Mouse (Mus musculus) forebrain, embryonic 15.5 days (tissue): ENCODE data around the gene Sstr5. TPM values are rescaled to one million over a fixed set of nuclear protein-coding genes. Genes with fewer than 3 reads are reported as not detected.

Source experiments
- ATAC-seq: fragments of 200-750 bp; cut with Nextera tagmentation; replicated peaks from 2 replicates; pipeline ENCODE4 v1.8.0; 2017; ENCODE audit warnings: mild to moderate bottlenecking, moderate TSS enrichment, moderate library complexity
- H3K27ac ChIP-seq: fragments of 300-500 bp; sonication (generic); replicated peaks from 2 replicates; pipeline ENCODE4 v1.5.1; 2015; ENCODE audit warnings: mild to moderate bottlenecking, inconsistent platforms
- H3K27me3 ChIP-seq: fragments of 300-500 bp; sonication (generic); 2 replicates; pipeline ENCODE4 v1.6.1; 2015; ENCODE audit warnings: inconsistent platforms
- H3K36me3 ChIP-seq: fragments of 300-500 bp; sonication (generic); 2 replicates; pipeline ENCODE4 v1.6.1; 2015; ENCODE audit warnings: mild to moderate bottlenecking, inconsistent platforms
- H3K4me1 ChIP-seq: fragments of 300-500 bp; sonication (generic); 2 replicates; pipeline ENCODE4 v1.6.1; 2015; ENCODE audit warnings: inconsistent platforms
- H3K4me2 ChIP-seq: fragments of 300-500 bp; sonication (generic); replicated peaks from 2 replicates; pipeline ENCODE4 v1.6.1; 2015; ENCODE audit warnings: mild to moderate bottlenecking, inconsistent platforms
- H3K4me3 ChIP-seq: fragments of 300-500 bp; sonication (generic); 2 replicates; pipeline ENCODE4 v1.5.1; 2015; ENCODE audit warnings: mild to moderate bottlenecking, inconsistent platforms
- H3K9ac ChIP-seq: fragments of 300-500 bp; sonication (generic); replicated peaks from 2 replicates; pipeline ENCODE4 v1.6.1; 2015; ENCODE audit warnings: mild to moderate bottlenecking, inconsistent platforms
- H3K9me3 ChIP-seq: fragments of 300-500 bp; sonication (generic); 2 replicates; pipeline ENCODE4 v1.6.1; 2016; ENCODE audit warnings: inconsistent platforms
- WGBS: fragments of 180-500 bp; shearing (Covaris S2); methylation state at CpG from one replicate; pipeline ENCODE4 v1.1.7; 2015; ENCODE audit warnings: mixed read lengths; 5-methylcytosine and 5-hydroxymethylcytosine counted together
- polyA plus RNA-seq: library from polyadenylated mRNA; unstranded; fragments of >200 nt; fragmentation: Nextera tagmentation; extraction: Ambion mirVana; gene quantifications from 2 replicates; pipeline ENCODE4 v1.2.1, GENCODE M21; 2015

Gene Sstr5
- polyA plus RNA-seq, 1 experiment from 2014 or later: 0.29 TPM

- H3K36me3 ChIP-seq: no peaks in the 10 kb centered on the region
- ATAC-seq: no peak
- H3K4me3 ChIP-seq: no peak overlapping the region
- H3K4me2 ChIP-seq: no peak overlapping the region
- no peak overlapping the region for H3K27ac ChIP-seq
- WGBS: 81% methylated on average over 10 of the region's 10 CpGs
- no peaks in the 10 kb centered on the region for H3K27me3 ChIP-seq
- no peaks in the 10 kb centered on the region for H3K9me3 ChIP-seq
- H3K4me1 ChIP-seq: 0 out of 2 replicates have a peak, but pooled peaks cover 7% of the 10 kb centered on the region
- no peak overlapping the region for H3K9ac ChIP-seq
These were observed 13.2 kb upstream of the Sstr5 start for GRCm38 (mm10) chr17:25510074-25510830.

- WGBS: 57% methylated on average over 7 of the region's 7 CpGs
- Histone ChIP-seq H3K27me3 (no peaks in the 10 kb centered on the region), H3K27ac (no peak overlapping the region), H3K4me1 (0 out of 2 replicates have a peak, but pooled peaks cover 7% of the 10 kb centered on the region), H3K4me3 (no peak overlapping the region), H3K36me3 (no peaks in the 10 kb centered on the region), H3K9ac (no peak overlapping the region), H3K9me3 (no peaks in the 10 kb centered on the region), H3K4me2 (no peak overlapping the region)
- no peak for ATAC-seq
These were observed 11.9 kb upstream of the Sstr5 start for GRCm38 (mm10) chr17:25508860-25509577.

GRCm38 (mm10) chr17:25507799-25508198, 10.7 kb upstream of the Sstr5 start:
- no peaks in the 10 kb centered on the region for H3K36me3 ChIP-seq
- WGBS: 17% methylated on average over 3 of the region's 3 CpGs
- H3K4me1 ChIP-seq: 0 out of 2 replicates have a peak, but pooled peaks cover 7% of the 10 kb centered on the region
- no peaks in the 10 kb centered on the region for H3K9me3 ChIP-seq
- no peak overlapping the region for H3K4me2 ChIP-seq
- no peaks in the 10 kb centered on the region for H3K27me3 ChIP-seq
- no peak overlapping the region for H3K4me3 ChIP-seq
- no peak for ATAC-seq
- no peak overlapping the region for H3K27ac ChIP-seq
- no peak overlapping the region for H3K9ac ChIP-seq

- H3K4me1 ChIP-seq: no peaks in the 10 kb centered on the region
- H3K9ac ChIP-seq: no peak overlapping the region
- H3K9me3 ChIP-seq: no peaks in the 10 kb centered on the region
- H3K27ac ChIP-seq: no peak overlapping the region
- ATAC-seq: no peak
- H3K4me3 ChIP-seq: no peak overlapping the region
- no peaks in the 10 kb centered on the region for H3K36me3 ChIP-seq
- H3K27me3 ChIP-seq: peaks cover 9% of the 10 kb centered on the region; the same call in 1 of the 2 replicates
- no peak overlapping the region for H3K4me2 ChIP-seq
- WGBS: 86% methylated on average over 4 of the region's 4 CpGs
These were observed 5.5 kb upstream of the Sstr5 start for GRCm38 (mm10) chr17:25502599-25502998.

GRCm38 (mm10) chr17:25482092-25482491, 15.0 kb downstream of the Sstr5 start:
- ATAC-seq: no peak
- Histone ChIP-seq H3K4me2 (no peak overlapping the region), H3K36me3 (no peaks in the 10 kb centered on the region), H3K9ac (no peak overlapping the region), H3K4me3 (no peak overlapping the region), H3K27me3 (no peaks in the 10 kb centered on the region), H3K4me1 (0 out of 2 replicates have a peak, but pooled peaks cover 3% of the 10 kb centered on the region), H3K27ac (no peak overlapping the region), H3K9me3 (no peaks in the 10 kb centered on the region)
- 75% methylated on average over 6 of the region's 6 CpGs for WGBS

- Histone ChIP-seq H3K27ac (no peak overlapping the region), H3K9ac (no peak overlapping the region), H3K4me3 (no peak overlapping the region), H3K4me2 (no peak overlapping the region), H3K36me3 (no peaks in the 10 kb centered on the region), H3K27me3 (no peaks in the 10 kb centered on the region), H3K4me1 (peaks cover 6% of the 10 kb centered on the region), H3K9me3 (no peaks in the 10 kb centered on the region)
- WGBS: 69% methylated on average over 4 of the region's 4 CpGs
- no peak for ATAC-seq
These were observed 16.3 kb downstream of the Sstr5 start for GRCm38 (mm10) chr17:25480820-25481219.

- WGBS: 54% methylated on average over 8 of the region's 8 CpGs
- H3K9ac ChIP-seq: no peak overlapping the region
- peaks cover 6% of the 10 kb centered on the region for H3K4me1 ChIP-seq
- H3K27me3 ChIP-seq: peaks cover 6% of the 10 kb centered on the region
- no peak overlapping the region for H3K27ac ChIP-seq
- ATAC-seq: no peak
- no peaks in the 10 kb centered on the region for H3K36me3 ChIP-seq
- H3K4me3 ChIP-seq: no peak overlapping the region
- H3K9me3 ChIP-seq: no peaks in the 10 kb centered on the region
- H3K4me2 ChIP-seq: no peak overlapping the region
These were observed 16.9 kb downstream of the Sstr5 start for GRCm38 (mm10) chr17:25480152-25480551.

GRCm38 (mm10) chr17:25475946-25476744, 20.9 kb downstream of the Sstr5 start:
- H3K4me2 ChIP-seq: no peak overlapping the region
- no peak for ATAC-seq
- H3K4me3 ChIP-seq: no peak overlapping the region
- peaks cover 13% of the 10 kb centered on the region for H3K4me1 ChIP-seq
- H3K9ac ChIP-seq: no peak overlapping the region
- H3K36me3 ChIP-seq: no peaks in the 10 kb centered on the region
- WGBS: 32% methylated on average over 19 of the region's 19 CpGs
- H3K27me3 ChIP-seq: peaks cover 26% of the 10 kb centered on the region
- no peak overlapping the region for H3K27ac ChIP-seq
- H3K9me3 ChIP-seq: no peaks in the 10 kb centered on the region

- no peaks in the 10 kb centered on the region for H3K36me3 ChIP-seq
- 1% methylated on average over 38 of the region's 38 CpGs for WGBS
- H3K4me2 ChIP-seq: peak overlapping the region; percentile 61
- H3K4me1 ChIP-seq: peaks cover 13% of the 10 kb centered on the region
- no peak for ATAC-seq
- peaks cover 30% of the 10 kb centered on the region for H3K27me3 ChIP-seq
- H3K9me3 ChIP-seq: no peaks in the 10 kb centered on the region
- H3K9ac ChIP-seq: peak overlapping the region; percentile 44
- H3K4me3 ChIP-seq: peak overlapping the region; percentile 36
- H3K27ac ChIP-seq: no peak overlapping the region
These were observed 22.6 kb downstream of the Sstr5 start for GRCm38 (mm10) chr17:25474330-25475077.

- Histone ChIP-seq H3K36me3 (no peaks in the 10 kb centered on the region), H3K27me3 (peaks cover 40% of the 10 kb centered on the region), H3K4me3 (no peak overlapping the region), H3K27ac (no peak overlapping the region), H3K9ac (no peak overlapping the region), H3K9me3 (no peaks in the 10 kb centered on the region), H3K4me1 (peaks cover 13% of the 10 kb centered on the region), H3K4me2 (no peak overlapping the region)
- WGBS: 64% methylated on average over 14 of the region's 14 CpGs
- no peak for ATAC-seq
These were observed 25.0 kb downstream of the Sstr5 start for GRCm38 (mm10) chr17:25472044-25472443.

GRCm38 (mm10) chr17:25471418-25471817, 25.7 kb downstream of the Sstr5 start:
- H3K4me2 ChIP-seq: no peak overlapping the region
- WGBS: 38% methylated on average over 8 of the region's 8 CpGs
- H3K9ac ChIP-seq: no peak overlapping the region
- H3K36me3 ChIP-seq: no peaks in the 10 kb centered on the region
- H3K4me1 ChIP-seq: peaks cover 11% of the 10 kb centered on the region
- ATAC-seq: no peak
- H3K27ac ChIP-seq: no peak overlapping the region
- peaks cover 40% of the 10 kb centered on the region for H3K27me3 ChIP-seq
- no peaks in the 10 kb centered on the region for H3K9me3 ChIP-seq
- H3K4me3 ChIP-seq: no peak overlapping the region
